Mouse (Mus musculus): ENCODE measurements around the gene Clcn3.

The Clcn3 gene

DNA sequence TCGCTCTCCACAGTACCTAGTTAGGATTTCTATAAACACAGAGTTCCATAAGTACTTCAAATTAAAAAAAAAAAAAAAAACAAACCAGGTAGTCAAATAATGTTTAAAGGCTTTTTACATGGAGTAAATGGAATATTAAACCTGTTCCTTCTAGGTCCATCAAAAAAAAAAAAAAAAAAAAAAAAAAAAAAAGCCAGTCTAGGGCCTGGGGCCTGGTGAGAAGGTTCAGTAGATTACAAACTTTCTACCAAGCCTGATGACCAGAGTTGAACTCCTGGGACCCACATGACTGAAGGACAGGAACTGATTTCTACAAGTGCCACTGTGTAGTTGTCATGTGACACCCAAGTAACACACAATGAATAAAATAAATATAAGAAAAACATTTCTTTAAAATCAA is 31.3 kb downstream of the Clcn3 start:
- in situ Hi-C loops (cut with MboI, MseI): no loop called here

GRCm38 (mm10) chr8:60951271-60951670 is 31.8 kb downstream of the Clcn3 start:
- in situ Hi-C loops (cut with MboI, MseI): no loop called here

DNA sequence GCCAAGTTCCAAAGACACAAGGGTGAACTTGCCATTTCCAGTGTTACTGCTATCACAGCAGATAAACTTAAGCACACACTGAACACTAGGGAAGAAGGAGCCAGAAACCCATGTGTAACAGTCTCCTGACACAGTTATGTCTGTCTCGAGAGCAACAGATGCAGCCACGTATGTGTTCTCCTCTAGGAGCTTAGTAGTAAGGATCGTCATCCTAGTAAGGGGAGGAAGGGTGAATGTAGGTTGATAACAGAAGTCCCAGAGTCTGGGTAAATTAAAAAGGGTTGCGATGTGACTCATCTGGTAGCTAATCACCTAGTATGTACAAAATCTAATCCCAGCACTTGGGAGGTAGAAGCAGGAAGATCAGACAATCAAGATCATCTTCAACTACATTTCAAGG is 33.2 kb downstream of the Clcn3 start:
- in situ Hi-C loops (cut with MboI, MseI): no loop called here

DNA sequence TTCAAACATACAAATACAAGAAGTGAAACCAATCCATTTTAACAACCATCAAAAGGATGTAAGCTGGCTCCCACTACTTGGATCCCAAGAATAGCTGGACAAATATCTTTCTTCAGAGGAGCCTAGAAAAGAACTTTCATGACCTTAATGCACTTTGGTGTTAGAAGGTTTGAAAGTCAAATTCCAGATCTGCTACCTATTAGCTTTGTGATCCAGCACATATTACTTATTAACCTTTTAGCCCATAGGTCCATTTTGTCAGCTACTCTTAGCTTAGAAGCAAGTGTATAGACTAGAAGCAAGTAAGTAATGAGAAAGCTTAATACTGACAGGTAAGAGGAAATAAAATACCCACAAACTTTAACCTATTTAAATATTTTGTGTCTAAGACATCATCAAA is 35.6 kb downstream of the Clcn3 start:
- in situ Hi-C loops (cut with MboI, MseI): no loop called here

DNA sequence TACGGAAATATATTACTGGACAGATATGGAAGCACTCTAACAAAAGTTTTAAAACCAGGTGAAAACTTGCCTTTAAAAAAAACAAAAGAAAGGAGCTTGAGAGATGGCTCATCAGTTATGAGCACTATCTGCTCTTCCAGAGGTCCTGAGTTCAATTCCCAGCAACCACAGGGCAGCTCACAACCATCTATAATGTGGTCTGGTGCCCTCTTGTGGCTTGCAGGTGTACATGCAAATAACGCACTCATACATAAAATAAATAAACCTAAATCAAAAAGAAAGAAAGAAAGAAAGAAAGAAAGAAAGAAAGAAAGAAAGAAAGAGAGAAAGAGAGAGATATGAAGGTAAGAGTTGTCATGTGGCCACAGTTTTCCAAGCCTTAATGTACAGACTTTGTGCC is 40.2 kb downstream of the Clcn3 start:
- in situ Hi-C loops (cut with MboI, MseI): no loop called here

DNA sequence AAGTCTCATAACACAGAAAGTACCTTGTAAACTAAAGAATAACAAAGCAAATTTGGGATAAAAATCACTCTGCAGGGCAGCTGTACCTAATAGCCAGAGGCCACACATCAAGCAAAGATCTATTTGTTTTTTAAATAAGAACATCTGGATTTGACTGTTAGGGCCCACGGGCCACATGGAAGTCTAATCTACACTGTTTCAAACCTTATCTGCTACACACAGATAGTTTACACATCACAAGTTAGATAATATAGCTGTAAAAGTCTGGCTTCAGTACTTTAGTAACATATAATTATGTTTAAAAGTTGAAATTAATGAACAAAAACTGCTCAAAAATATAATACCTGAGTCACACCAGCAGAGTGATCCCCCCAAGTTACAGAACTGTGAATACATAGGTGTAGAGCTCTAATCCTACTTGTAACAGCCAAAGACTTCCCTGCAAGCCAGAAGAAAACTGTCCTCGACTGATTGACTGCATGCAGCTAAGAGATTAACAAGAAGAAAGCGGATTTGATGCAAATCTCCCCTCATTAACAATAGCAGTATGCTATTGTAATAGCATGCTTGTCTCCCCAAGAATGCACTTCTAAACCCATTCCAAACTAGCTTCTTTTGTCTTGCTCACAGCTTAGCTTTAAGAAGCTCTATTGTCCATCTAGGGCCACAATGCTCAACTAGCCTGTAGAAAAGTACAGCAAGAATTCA is 44.2 kb downstream of the Clcn3 start:
- in situ Hi-C loops (cut with MboI, MseI): no loop called here

DNA sequence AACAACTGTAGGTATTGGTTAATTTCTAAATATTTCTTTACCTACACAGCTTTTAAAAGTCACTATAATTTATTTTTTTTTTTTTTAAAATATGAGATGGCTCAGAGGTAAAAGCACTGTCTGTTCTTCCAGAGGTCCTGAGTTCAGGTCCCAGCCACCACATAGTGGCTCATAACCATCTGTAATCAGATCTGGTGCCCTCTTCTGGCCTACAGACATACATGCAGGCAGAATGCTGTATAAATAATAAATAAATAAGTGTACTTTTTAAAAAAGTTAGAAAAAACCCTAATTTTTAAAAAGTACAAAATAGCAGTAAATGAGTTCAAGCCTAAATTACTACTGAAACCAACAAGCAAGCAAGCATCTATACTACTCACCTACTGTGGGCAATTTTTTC is 49.5 kb downstream of the Clcn3 start:
- in situ Hi-C loops (cut with MboI, MseI): no loop called here

- in situ Hi-C loops (cut with MboI, MseI): no loop called here
Observed at GRCm38 (mm10) chr8:60920176-60920575, 62.9 kb downstream of the Clcn3 start.

- in situ Hi-C loops (cut with MboI, MseI): no loop called here
Observed at GRCm38 (mm10) chr8:60919069-60919468, 64.0 kb downstream of the Clcn3 start.

- in situ Hi-C loops (cut with MboI, MseI): no loop called here
Observed at GRCm38 (mm10) chr8:60912554-60912953, 70.5 kb downstream of the Clcn3 start.

- in situ Hi-C loops (cut with MboI, MseI): no loop called here
Observed at GRCm38 (mm10) chr8:60912081-60912480, 71.0 kb downstream of the Clcn3 start.

GRCm38 (mm10) chr8:60900147-60900546 is 83.0 kb downstream of the Clcn3 start:
- in situ Hi-C loops (cut with MboI, MseI): no loop called here

- in situ Hi-C loops (cut with MboI, MseI): no loop called here
Observed at GRCm38 (mm10) chr8:60895878-60896277, 87.2 kb downstream of the Clcn3 start.

- in situ Hi-C loops (cut with MboI, MseI): no loop called here
Observed at GRCm38 (mm10) chr8:60891757-60892156, 91.3 kb downstream of the Clcn3 start.

GRCm38 (mm10) chr8:60890520-60890874 is 92.6 kb downstream of the Clcn3 start:
- in situ Hi-C loops (cut with MboI, MseI): no loop called here

GRCm38 (mm10) chr8:60889843-60890519 is 93.1 kb downstream of the Clcn3 start, which contains the start of gene Hpf1:
TSS of gene Hpf1 (plus strand) at chr8:60890418.
- in situ Hi-C loops (cut with MboI, MseI): no loop called here

GRCm38 (mm10) chr8:60889131-60889842 is 93.8 kb downstream of the Clcn3 start:
- in situ Hi-C loops (cut with MboI, MseI): no loop called here

DNA sequence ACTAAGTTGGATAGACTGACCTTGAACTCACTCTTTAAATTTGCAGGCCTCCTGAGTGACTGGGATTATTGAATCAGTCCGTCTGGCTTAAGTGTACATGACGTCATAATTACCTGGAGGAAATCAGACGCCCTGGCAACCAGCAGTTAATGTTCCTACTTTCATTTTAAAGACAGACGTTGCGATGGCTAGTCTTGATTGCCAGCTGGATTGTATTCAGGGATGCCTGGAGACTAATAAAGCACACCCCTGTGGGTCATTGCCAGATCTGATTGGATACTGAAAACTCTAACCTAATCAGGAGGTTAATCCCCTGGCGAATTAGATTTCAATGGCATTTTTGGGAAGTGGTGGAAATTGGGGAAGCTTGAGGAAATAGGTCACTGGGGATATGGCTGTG is 96.4 kb downstream of the Clcn3 start:
- in situ Hi-C loops (cut with MboI, MseI): no loop called here

GRCm38 (mm10) chr8:60883419-60884137 is 99.5 kb downstream of the Clcn3 start:
- in situ Hi-C loops (cut with MboI, MseI): no loop called here

GRCm38 (mm10) chr8:60878617-60879016 is 104.5 kb downstream of the Clcn3 start:
- in situ Hi-C loops (cut with MboI, MseI): no loop called here

GRCm38 (mm10) chr8:60870231-60871193 is 112.6 kb downstream of the Clcn3 start:
- in situ Hi-C loops (cut with MboI, MseI): no loop called here
